Mouse (Mus musculus) heart, embryonic 13.5 days (tissue): ENCODE results near the gene Pak6. TPM values are rescaled to one million over a fixed set of nuclear protein-coding genes. Genes with fewer than 3 reads are reported as not detected.

Experiments used
- ATAC-seq: fragments of 200-750 bp; cut with Nextera tagmentation; 2 replicates; pipeline ENCODE4 v1.8.0; 2017; ENCODE audit warnings: moderate TSS enrichment; ENCODE audit not compliant: insufficient number of reproducible peaks, low FRiP score, low TSS enrichment; ENCODE audit errors: extremely low read depth
- H3K27ac ChIP-seq: fragments of 300-500 bp; sonication (generic); replicated peaks from 2 replicates; pipeline ENCODE4 v1.5.1; 2015; ENCODE audit warnings: moderate library complexity, mild to moderate bottlenecking, inconsistent platforms
- H3K27me3 ChIP-seq: fragments of 300-500 bp; sonication (generic); replicated peaks from 2 replicates; pipeline ENCODE4 v1.6.1; 2015; ENCODE audit warnings: mild to moderate bottlenecking, inconsistent platforms
- H3K36me3 ChIP-seq: fragments of 300-500 bp; sonication (generic); 2 replicates; pipeline ENCODE4 v1.6.1; 2015; ENCODE audit warnings: mild to moderate bottlenecking, inconsistent platforms
- H3K4me1 ChIP-seq: fragments of 300-500 bp; sonication (generic); 2 replicates; pipeline ENCODE4 v1.6.1; 2015; ENCODE audit warnings: inconsistent platforms
- H3K4me2 ChIP-seq: fragments of 300-500 bp; sonication (generic); 2 replicates; pipeline ENCODE4 v1.6.1; 2015; ENCODE audit warnings: inconsistent platforms, mild to moderate bottlenecking, moderate library complexity
- H3K4me3 ChIP-seq: fragments of 300-500 bp; sonication (generic); 2 replicates; pipeline ENCODE4 v1.5.1; 2015; ENCODE audit warnings: moderate library complexity, mild to moderate bottlenecking, inconsistent platforms
- H3K9ac ChIP-seq: fragments of 300-500 bp; sonication (generic); 2 replicates; pipeline ENCODE4 v1.6.1; 2015; ENCODE audit warnings: inconsistent platforms, mild to moderate bottlenecking, moderate library complexity
- H3K9me3 ChIP-seq: fragments of 300-500 bp; sonication (generic); 2 replicates; pipeline ENCODE4 v1.6.1; 2016; ENCODE audit warnings: inconsistent platforms
- WGBS: fragments of 180-500 bp; shearing (Covaris S2); methylation state at CpG from one replicate; pipeline ENCODE4 v1.1.7; 2015; ENCODE audit warnings: mixed read lengths; 5-methylcytosine and 5-hydroxymethylcytosine counted together
- polyA plus RNA-seq: library from polyadenylated mRNA; unstranded; fragments of >200 nt; fragmentation: Nextera tagmentation; extraction: Ambion mirVana; gene quantifications from 2 replicates; pipeline ENCODE4 v1.2.1, GENCODE M21; 2015

Pak6 gene
- polyA plus RNA-seq, 1 experiment from 2014 or later = 7.5 TPM

GRCm38 (mm10) chr2:118713631-118714030 is 50.5 kb downstream of the Pak6 start:
- Histone ChIP-seq H3K36me3 (no peaks in the 10 kb centered on the region), H3K9ac (no peak overlapping the region), H3K27me3 (peaks cover 55% of the 10 kb centered on the region), H3K4me1 (peaks cover 65% of the 10 kb centered on the region), H3K4me3 (no peak overlapping the region), H3K27ac (no peak overlapping the region), H3K4me2 (no peak overlapping the region), H3K9me3 (no peaks in the 10 kb centered on the region)
- WGBS = 84% methylated on average over 6 of the region's 6 CpGs
- no peak for ATAC-seq

DNA sequence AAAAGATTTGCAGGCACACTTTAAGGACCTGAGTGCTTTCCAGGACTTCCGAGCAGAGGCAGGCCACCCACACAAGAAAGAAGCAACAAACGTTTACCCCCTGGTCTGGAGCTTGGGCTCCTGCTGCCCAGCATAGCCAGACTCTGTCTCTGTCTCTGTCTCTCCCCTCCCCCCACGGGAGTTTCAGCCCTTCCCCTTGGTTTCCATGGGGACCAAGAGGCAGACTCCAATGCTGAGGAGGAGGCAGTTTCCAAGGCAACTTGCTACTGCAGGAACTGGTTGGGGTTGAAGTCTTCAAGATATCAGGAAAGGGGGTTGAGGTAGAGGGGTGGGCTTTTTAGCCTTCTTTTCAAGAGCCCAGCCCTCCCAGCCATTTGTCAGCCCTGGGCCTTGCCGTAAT is 51.1 kb downstream of the Pak6 start:
- H3K4me2 ChIP-seq = no peak overlapping the region
- no peak overlapping the region for H3K4me3 ChIP-seq
- peaks cover 49% of the 10 kb centered on the region for H3K27me3 ChIP-seq
- no peak overlapping the region for H3K27ac ChIP-seq
- H3K36me3 ChIP-seq = no peaks in the 10 kb centered on the region
- ATAC-seq = no peak
- H3K9ac ChIP-seq = no peak overlapping the region
- 55% methylated on average over 4 of the region's 4 CpGs for WGBS
- H3K4me1 ChIP-seq = peaks cover 65% of the 10 kb centered on the region
- no peaks in the 10 kb centered on the region for H3K9me3 ChIP-seq

DNA sequence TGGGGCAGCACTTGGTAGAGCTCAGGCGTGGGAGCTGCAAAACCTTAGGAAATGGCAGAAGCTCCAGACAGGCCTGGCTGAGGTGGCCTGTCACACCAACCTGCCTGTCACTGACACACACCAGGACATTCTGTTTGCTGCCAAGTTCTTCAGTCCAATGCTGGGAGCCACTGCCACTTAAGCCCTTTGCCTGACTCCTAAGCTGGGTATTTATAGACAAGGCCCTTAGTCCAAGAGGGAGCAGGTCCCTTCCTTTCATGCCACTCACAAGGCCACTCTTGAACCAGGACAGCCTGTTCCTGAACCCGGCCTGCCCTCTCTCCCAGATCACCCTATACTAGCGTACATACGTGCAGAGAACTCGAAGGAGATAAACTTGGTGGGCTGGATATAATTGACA is 53.6 kb downstream of the Pak6 start:
- Histone ChIP-seq H3K36me3 (no peaks in the 10 kb centered on the region), H3K27ac (peak overlapping the region; percentile 92), H3K4me2 (peak overlapping the region; percentile 8; the same call in 1 of the 2 replicates), H3K27me3 (peaks cover 29% of the 10 kb centered on the region), H3K4me1 (peaks cover 40% of the 10 kb centered on the region), H3K9ac (no peak overlapping the region), H3K9me3 (no peaks in the 10 kb centered on the region), H3K4me3 (no peak overlapping the region)
- WGBS = 33% methylated on average over 5 of the region's 5 CpGs
- peak; percentile 62 for ATAC-seq

DNA sequence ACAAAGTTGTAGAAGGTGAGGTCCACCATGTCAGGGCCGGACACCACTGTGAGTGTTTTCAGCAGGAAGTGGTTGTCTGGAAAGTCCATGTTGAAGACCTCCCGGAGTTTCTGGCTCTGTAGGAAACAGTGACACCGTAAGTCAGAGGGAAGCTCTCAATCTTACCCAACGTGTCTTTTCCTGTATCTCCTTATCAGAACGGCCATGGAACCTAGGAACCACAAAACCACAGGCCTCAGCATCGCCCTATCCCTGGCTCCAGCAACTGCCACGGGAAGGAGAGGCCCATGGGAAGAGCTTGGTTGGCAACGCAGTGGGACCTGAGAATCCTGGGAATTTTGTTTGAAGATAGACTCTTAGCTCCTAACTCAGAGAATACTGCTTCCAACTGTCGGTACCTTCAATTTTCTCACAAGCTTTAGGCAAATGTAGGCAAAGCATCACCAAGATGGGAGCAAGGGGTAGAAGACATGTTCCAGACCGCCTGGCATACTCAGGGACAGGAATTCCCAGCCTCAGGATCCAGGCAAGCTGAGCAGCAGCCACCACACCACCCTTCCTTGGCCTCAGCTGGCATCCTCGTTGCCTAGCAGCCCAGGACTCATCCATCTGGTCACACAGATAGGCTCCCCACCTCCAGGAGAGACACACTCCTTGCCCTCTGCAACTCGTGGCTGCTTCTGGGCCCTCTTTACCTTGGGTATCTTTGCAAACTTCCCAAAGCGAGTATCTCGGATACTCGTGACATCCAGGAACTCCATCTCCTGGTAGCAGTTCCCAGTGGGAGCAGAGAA is 60.8 kb downstream of the Pak6 start:
- Histone ChIP-seq H3K4me2 (no peak overlapping the region), H3K27me3 (peaks cover 41% of the 10 kb centered on the region; the same call in 1 of the 2 replicates), H3K9ac (no peak overlapping the region), H3K27ac (no peak overlapping the region), H3K9me3 (no peaks in the 10 kb centered on the region), H3K4me1 (peaks cover 24% of the 10 kb centered on the region), H3K36me3 (no peaks in the 10 kb centered on the region), H3K4me3 (no peak overlapping the region)
- no peak for ATAC-seq
- 69% methylated on average over 15 of the region's 15 CpGs for WGBS

GRCm38 (mm10) chr2:118725511-118725910 is 62.4 kb downstream of the Pak6 start:
- H3K4me1 ChIP-seq = peaks cover 40% of the 10 kb centered on the region
- no peak overlapping the region for H3K4me2 ChIP-seq
- H3K27ac ChIP-seq = no peak overlapping the region
- no peak for ATAC-seq
- H3K9me3 ChIP-seq = no peaks in the 10 kb centered on the region
- H3K4me3 ChIP-seq = no peak overlapping the region
- peaks cover 41% of the 10 kb centered on the region; the same call in 1 of the 2 replicates for H3K27me3 ChIP-seq
- no peaks in the 10 kb centered on the region for H3K36me3 ChIP-seq
- 78% methylated on average over 4 of the region's 4 CpGs for WGBS
- no peak overlapping the region for H3K9ac ChIP-seq

DNA sequence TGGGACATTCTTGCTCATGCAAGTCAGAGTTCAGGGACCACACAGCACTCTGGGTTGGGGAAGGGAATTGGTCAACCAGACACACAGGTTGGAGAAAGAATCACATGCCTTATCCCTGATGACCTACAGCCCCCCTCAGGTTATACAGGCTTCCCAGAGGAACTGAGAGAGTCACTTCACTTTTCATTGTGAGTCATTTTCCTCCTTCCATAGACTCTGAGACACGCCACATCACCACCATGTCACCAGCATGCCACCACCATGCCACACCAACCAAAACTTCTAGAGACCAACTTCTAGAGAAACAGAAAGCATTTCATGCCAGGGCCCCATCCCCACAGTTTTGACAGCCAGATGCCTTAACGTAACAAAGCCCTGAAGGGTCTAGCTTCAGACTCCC is 63.8 kb downstream of the Pak6 start:
- ATAC-seq = no peak
- no peak overlapping the region for H3K4me2 ChIP-seq
- no peaks in the 10 kb centered on the region for H3K9me3 ChIP-seq
- no peak overlapping the region for H3K9ac ChIP-seq
- no peaks in the 10 kb centered on the region for H3K36me3 ChIP-seq
- 81% methylated on average over 2 of the region's 2 CpGs for WGBS
- no peak overlapping the region for H3K4me3 ChIP-seq
- peaks cover 40% of the 10 kb centered on the region for H3K4me1 ChIP-seq
- H3K27ac ChIP-seq = no peak overlapping the region
- peaks cover 50% of the 10 kb centered on the region for H3K27me3 ChIP-seq

GRCm38 (mm10) chr2:118727911-118728310 is 64.8 kb downstream of the Pak6 start:
- no peaks in the 10 kb centered on the region for H3K9me3 ChIP-seq
- peak overlapping the region; percentile 42 for H3K4me2 ChIP-seq
- H3K9ac ChIP-seq = 0 out of 2 replicates have a peak overlapping the region, but pooled peaks have one; percentile 17
- peaks cover 52% of the 10 kb centered on the region for H3K27me3 ChIP-seq
- H3K36me3 ChIP-seq = no peaks in the 10 kb centered on the region
- peaks cover 37% of the 10 kb centered on the region for H3K4me1 ChIP-seq
- ATAC-seq = no peak
- 25% methylated on average over 9 of the region's 9 CpGs for WGBS
- H3K27ac ChIP-seq = no peak overlapping the region
- H3K4me3 ChIP-seq = no peak overlapping the region

GRCm38 (mm10) chr2:118728337-118728736 is 65.2 kb downstream of the Pak6 start, which contains the start of gene Plcb2:
TSS of gene Plcb2 (minus strand) at chr2:118728438.
- Histone ChIP-seq H3K4me2 (peak within 1 kb of the TSS; percentile 42), H3K9me3 (no peaks in the 10 kb centered on the region), H3K36me3 (no peaks in the 10 kb centered on the region), H3K4me1 (peaks cover 33% of the 10 kb centered on the region), H3K27ac (peak within 1 kb of the TSS; percentile 62), H3K4me3 (no peak within 1 kb of the TSS), H3K9ac (peak within 1 kb of the TSS; percentile 45), H3K27me3 (peaks cover 57% of the 10 kb centered on the region)
- ATAC-seq = no peak
- 18% methylated on average over 7 of the region's 7 CpGs for WGBS

DNA sequence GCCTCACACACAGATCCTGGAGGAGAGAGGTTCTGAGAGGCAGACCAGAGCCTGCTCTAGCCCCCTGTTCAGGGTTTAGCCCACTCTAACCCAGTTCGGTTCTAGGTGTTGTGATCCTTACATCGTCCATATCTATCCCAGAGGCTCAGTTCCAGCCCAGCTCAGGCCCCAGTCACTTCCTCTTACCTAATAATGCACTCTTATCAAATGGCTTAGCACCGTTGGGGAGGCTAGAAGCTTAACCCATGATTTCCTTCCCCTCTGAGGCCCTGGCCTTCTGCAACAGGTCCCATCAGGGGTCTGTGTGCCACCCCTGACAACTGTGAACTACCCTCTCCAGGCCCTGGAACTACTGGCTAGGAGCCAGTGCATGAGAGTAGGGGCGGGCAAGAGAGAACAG is 66.1 kb downstream of the Pak6 start:
- H3K4me2 ChIP-seq = no peak overlapping the region
- peak overlapping the region; percentile 62 for H3K27ac ChIP-seq
- H3K9ac ChIP-seq = peak overlapping the region; percentile 45
- ATAC-seq = no peak
- H3K27me3 ChIP-seq = peaks cover 57% of the 10 kb centered on the region
- WGBS = 19% methylated on average over 4 of the region's 4 CpGs
- no peak overlapping the region for H3K4me3 ChIP-seq
- peaks cover 31% of the 10 kb centered on the region for H3K4me1 ChIP-seq
- no peaks in the 10 kb centered on the region for H3K9me3 ChIP-seq
- no peaks in the 10 kb centered on the region for H3K36me3 ChIP-seq

DNA sequence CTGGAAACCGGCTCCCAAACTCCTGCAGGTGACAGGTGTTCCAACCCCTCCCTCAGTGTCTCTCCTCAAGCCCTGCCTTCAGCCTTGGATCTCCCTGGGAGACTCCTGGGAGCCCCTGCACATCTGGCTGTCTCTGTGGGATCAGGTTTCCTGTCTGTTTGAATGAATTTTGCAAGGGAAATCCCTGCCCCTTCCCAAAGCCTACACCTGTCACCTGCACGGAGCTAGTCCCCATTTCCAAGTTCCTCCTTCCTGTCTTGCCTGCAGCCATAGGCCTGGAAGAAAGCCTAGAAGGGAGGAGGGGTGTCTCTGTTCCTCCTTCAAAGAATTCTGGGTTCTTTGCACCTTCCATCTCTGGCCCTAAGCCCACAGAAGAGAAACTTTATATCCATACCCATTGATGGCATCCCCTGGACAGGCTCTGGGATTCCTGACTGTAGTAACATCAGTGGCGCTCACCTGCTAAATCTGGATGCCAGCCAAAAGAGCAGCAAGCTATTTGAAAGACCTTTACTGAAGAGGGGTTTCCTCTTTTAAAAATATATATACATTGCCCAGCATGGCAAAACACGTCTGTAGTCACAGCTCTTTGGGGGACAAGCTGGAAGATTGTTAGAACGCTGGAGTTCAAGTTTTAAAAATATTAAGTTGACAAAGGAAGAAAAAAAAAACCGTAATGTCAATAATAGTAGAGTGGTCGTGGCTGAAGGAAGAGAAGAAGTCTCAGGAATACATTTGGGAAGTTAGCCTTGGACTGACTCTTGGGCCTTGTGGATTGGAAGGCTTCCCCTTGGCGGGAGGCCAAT is 66.9 kb downstream of the Pak6 start:
- H3K9ac ChIP-seq = no peak overlapping the region
- peaks cover 57% of the 10 kb centered on the region for H3K27me3 ChIP-seq
- H3K4me3 ChIP-seq = no peak overlapping the region
- no peak overlapping the region for H3K27ac ChIP-seq
- H3K9me3 ChIP-seq = no peaks in the 10 kb centered on the region
- peaks cover 31% of the 10 kb centered on the region for H3K4me1 ChIP-seq
- H3K36me3 ChIP-seq = no peaks in the 10 kb centered on the region
- H3K4me2 ChIP-seq = no peak overlapping the region
- ATAC-seq = no peak
- 26% methylated on average over 8 of the region's 8 CpGs for WGBS

DNA sequence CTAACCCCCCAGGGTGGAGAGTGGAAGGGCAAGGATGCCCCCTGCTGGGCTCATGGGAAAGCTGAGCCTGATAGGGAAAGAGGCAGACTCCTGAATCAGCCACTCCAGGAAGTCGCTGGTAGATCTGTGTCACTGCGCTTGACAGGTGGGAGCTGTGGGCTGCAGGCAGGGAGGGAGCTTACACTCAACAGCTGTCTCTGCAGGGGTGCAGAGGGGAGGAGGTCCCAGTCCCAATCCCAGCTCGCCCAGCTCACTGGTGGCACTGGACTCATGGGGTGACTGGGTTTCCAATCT is 67.5 kb downstream of the Pak6 start:
- Histone ChIP-seq H3K9ac (no peak overlapping the region), H3K9me3 (no peaks in the 10 kb centered on the region), H3K4me2 (no peak overlapping the region), H3K36me3 (no peaks in the 10 kb centered on the region), H3K4me3 (no peak overlapping the region), H3K4me1 (peaks cover 31% of the 10 kb centered on the region), H3K27me3 (peaks cover 58% of the 10 kb centered on the region), H3K27ac (no peak overlapping the region)
- 3% methylated on average over 3 of the region's 3 CpGs for WGBS
- no peak for ATAC-seq
